Mouse (Mus musculus) liver, embryonic 13.5 days (tissue): ENCODE measurements around the gene Tcta. TPM values are rescaled to one million over a fixed set of nuclear protein-coding genes. Genes with fewer than 3 reads are reported as not detected.
A peak's percentile ranks its signal among the peaks of the same experiment; 100 is the strongest.

Experiments used
- ATAC-seq: fragments of 200-750 bp; cut with Nextera tagmentation; 2 replicates; pipeline ENCODE4 v1.8.0; 2017; ENCODE audit warnings: low read depth, mild to moderate bottlenecking, moderate number of reproducible peaks, moderate library complexity
- DNase-seq: peaks from one replicate; pipeline ENCODE4 v3.0.0; 2022
- H3K27ac ChIP-seq: fragments of 300-500 bp; sonication (generic); 2 replicates; pipeline ENCODE4 v1.5.1; 2015; ENCODE audit warnings: moderate library complexity, mild to moderate bottlenecking, inconsistent platforms
- H3K27me3 ChIP-seq: fragments of 300-500 bp; sonication (generic); 2 replicates; pipeline ENCODE4 v1.6.1; 2015; ENCODE audit warnings: mild to moderate bottlenecking, inconsistent platforms
- H3K36me3 ChIP-seq: fragments of 300-500 bp; sonication (generic); 2 replicates; pipeline ENCODE4 v1.6.1; 2015; ENCODE audit warnings: mild to moderate bottlenecking, inconsistent platforms
- H3K4me1 ChIP-seq: fragments of 300-500 bp; sonication (generic); replicated peaks from 2 replicates; pipeline ENCODE4 v1.6.1; 2015; ENCODE audit warnings: inconsistent platforms
- H3K4me2 ChIP-seq: fragments of 300-500 bp; sonication (generic); 2 replicates; pipeline ENCODE4 v1.6.1; 2015; ENCODE audit warnings: inconsistent platforms, mild to moderate bottlenecking, moderate library complexity
- H3K4me3 ChIP-seq: fragments of 300-500 bp; sonication (generic); replicated peaks from 2 replicates; pipeline ENCODE4 v1.5.1; 2015; ENCODE audit warnings: mild to moderate bottlenecking, inconsistent platforms
- H3K9ac ChIP-seq: fragments of 300-500 bp; sonication (generic); 2 replicates; pipeline ENCODE4 v1.6.1; 2015; ENCODE audit warnings: mild to moderate bottlenecking, inconsistent platforms
- H3K9me3 ChIP-seq: fragments of 300-500 bp; sonication (generic); replicated peaks from 2 replicates; pipeline ENCODE4 v1.6.1; 2016; ENCODE audit warnings: inconsistent platforms
- WGBS: fragments of 180-500 bp; shearing (Covaris S2); methylation state at CpG from one replicate; pipeline ENCODE4 v1.1.7; 2015; ENCODE audit not compliant: insufficient replicate concordance; 5-methylcytosine and 5-hydroxymethylcytosine counted together
- polyA plus RNA-seq: library from polyadenylated mRNA; unstranded; fragments of >200 nt; fragmentation: Nextera tagmentation; extraction: Ambion mirVana; gene quantifications from 2 replicates; pipeline ENCODE4 v1.2.1, GENCODE M21; 2015

Tcta gene
- polyA plus RNA-seq = 12.7 TPM in 2 replicates

DNA sequence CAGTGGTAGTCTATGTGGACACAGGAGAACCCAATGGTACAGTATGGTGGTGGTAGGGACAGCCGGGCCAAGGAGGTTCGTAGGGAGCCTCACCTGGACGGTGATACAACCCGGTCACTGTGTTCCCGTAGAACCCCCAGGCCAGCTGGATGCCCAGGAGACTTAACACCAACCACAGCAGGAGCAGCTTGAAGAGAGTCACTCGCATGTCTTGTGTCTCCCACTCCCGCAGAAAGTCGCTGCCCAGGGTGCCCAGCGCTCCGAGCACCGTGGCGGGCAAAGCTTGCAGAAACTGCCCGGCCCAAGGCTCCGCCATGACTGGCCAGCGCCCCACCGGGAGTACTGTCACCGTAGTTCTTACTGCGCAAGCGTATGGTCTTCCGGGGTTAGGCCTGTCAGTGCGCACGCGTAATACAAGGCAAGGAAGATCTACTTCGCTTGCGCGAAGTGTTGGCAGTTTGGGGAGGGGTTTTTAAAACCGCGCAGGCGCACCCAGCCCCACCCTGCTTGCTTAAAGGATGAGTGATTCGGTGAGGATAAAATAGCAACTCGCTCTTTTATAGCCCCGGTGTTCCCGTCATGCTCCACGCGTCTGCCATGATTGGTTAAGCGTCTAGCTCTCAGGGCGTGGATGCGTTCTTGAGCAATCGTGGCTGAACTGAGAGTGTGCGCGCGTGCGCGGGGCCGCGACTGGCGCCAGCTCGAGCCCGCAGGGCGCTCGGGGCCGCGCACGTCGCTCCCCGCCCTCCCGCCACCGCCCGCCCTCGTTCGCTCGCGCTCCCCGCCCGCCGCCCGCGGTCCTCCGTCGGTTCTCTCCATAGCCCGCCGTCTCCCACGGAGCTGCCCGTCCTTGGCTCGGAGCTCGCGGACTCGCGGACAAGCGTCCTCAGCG lies at the start of gene Tcta, which contains the start of gene Rhoa:
Gene Tcta (minus strand): TSS at position 532 of the 892 bp plus-strand sequence.
Gene Rhoa (plus strand): TSS at position 501 of the 892 bp plus-strand sequence.
- H3K4me1 ChIP-seq = peaks cover 58% of the 10 kb centered on the region
- H3K4me3 ChIP-seq = peak within 1 kb of the TSS; percentile 96
- no peaks in the 10 kb centered on the region for H3K9me3 ChIP-seq
- H3K27ac ChIP-seq = peak within 1 kb of the TSS; percentile 100
- WGBS = under 1% methylated on average over 81 of the region's 81 CpGs
- peaks cover 23% of the 10 kb centered on the region for H3K36me3 ChIP-seq
- peak within 1 kb of the TSS; percentile 99 for H3K9ac ChIP-seq
- H3K4me2 ChIP-seq = peak within 1 kb of the TSS; percentile 92
- no peaks in the 10 kb centered on the region for H3K27me3 ChIP-seq
- peak; percentile 88 for ATAC-seq
- DNase-seq = peak; percentile 98

DNA sequence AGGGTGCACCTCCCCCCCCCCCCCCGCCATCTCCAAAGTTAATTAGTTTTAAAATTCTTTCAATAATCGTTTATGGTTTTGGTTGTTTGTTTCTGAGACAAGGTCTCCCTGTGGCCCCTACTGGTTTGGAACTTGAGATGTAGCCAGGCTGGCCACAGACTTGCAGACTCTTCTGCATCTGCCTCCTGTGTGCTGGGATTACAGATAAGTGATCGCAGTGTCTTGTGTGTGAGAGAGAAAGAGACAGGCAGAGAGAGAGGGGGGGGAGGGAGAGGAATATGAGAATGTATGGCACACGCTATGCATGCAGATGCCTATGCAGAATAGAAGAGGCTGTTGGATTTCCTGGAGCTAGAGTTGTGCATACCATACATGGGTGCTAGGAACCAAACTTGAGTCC lies 43.8 kb upstream of the Tcta start:
- no peaks in the 10 kb centered on the region for H3K27me3 ChIP-seq
- WGBS = 39% methylated on average over 4 of the region's 4 CpGs
- peaks cover 49% of the 10 kb centered on the region for H3K36me3 ChIP-seq
- ATAC-seq = 0 out of 2 replicates have a peak, but pooled peaks have one; percentile 18
- no peaks in the 10 kb centered on the region for H3K9me3 ChIP-seq
- peak overlapping the region; percentile 99 for H3K27ac ChIP-seq
- peak overlapping the region; percentile 91 for H3K9ac ChIP-seq
- peak overlapping the region; percentile 85 for H3K4me2 ChIP-seq
- peaks cover 46% of the 10 kb centered on the region for H3K4me1 ChIP-seq
- peak overlapping the region; percentile 90 for H3K4me3 ChIP-seq
- peak; percentile 26 for DNase-seq

DNA sequence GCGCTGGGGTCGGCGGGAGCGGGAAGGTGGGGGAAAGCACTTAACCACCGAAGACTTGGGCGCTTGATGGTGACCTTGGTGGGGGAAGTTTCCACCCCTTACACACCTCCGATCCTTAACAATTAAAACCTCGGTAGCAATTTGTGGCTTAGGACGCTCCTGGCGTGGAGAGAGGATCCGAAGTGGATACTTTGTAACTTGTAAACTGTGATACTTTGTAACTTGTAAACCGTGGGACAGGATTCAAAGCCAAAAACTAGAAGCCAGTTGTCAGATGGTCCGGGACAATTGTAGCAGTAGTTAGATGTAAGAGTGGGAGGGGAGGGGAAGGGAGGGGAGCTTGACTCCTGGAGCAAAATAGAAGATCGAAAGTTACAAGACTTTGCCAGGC lies 42.3 kb upstream of the Tcta start:
- ATAC-seq = no peak
- Histone ChIP-seq H3K9me3 (no peaks in the 10 kb centered on the region), H3K27me3 (no peaks in the 10 kb centered on the region), H3K4me3 (peak overlapping the region; percentile 90), H3K27ac (peak overlapping the region; percentile 99), H3K36me3 (peaks cover 35% of the 10 kb centered on the region), H3K4me2 (peak overlapping the region; percentile 85), H3K4me1 (peaks cover 60% of the 10 kb centered on the region), H3K9ac (peak overlapping the region; percentile 91)
- DNase-seq = no peak
- WGBS = 2% methylated on average over 14 of the region's 14 CpGs

DNA sequence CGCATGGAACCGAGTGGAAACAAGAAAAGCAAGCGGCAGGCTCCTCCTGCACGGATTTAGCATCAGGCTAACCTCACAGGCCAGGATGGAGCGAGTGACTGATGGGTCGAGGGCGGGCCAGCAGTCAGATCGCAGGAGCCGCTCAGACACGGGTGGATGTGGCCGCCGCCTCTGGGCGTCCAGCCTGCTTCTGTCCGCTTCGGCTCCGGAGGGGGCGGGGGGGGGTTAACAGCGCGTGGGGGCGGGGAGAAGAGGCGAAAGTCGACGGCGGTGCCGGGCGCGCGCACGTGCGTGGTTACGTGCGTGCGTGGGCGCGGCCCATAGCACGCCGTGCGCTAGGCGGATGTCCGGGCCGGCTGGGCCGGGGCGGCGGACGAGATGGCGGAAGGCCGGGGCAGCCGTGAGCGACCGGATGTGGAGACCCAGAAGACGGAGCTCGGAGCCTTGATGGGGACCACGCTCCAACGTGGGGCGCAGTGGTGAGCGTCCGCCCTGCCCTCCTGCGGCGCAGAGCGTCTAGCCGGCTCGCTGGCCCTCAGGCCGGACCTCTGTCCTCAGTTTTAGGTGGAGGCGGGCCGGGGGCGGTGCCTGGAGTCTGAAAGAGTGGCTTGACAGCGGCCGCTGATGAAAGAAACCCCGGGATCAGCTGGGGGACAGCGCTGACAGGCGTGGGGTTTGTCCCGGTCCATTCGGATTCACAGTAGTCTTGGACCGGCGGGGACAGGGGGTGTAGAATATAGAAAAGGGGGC lies 41.8 kb upstream of the Tcta start, which contains the start of gene Usp4:
Gene Usp4 (plus strand): TSS at position 314 of the 750 bp plus-strand sequence.
- Histone ChIP-seq H3K27ac (peak within 1 kb of the TSS; percentile 99), H3K36me3 (peaks cover 29% of the 10 kb centered on the region), H3K27me3 (no peaks in the 10 kb centered on the region), H3K9ac (peak within 1 kb of the TSS; percentile 91), H3K4me2 (peak within 1 kb of the TSS; percentile 85), H3K4me1 (peaks cover 66% of the 10 kb centered on the region), H3K4me3 (peak within 1 kb of the TSS; percentile 90), H3K9me3 (no peaks in the 10 kb centered on the region)
- DNase-seq (peak; percentile 80), ATAC-seq (peak; percentile 88)
- under 1% methylated on average over 75 of the region's 75 CpGs for WGBS

DNA sequence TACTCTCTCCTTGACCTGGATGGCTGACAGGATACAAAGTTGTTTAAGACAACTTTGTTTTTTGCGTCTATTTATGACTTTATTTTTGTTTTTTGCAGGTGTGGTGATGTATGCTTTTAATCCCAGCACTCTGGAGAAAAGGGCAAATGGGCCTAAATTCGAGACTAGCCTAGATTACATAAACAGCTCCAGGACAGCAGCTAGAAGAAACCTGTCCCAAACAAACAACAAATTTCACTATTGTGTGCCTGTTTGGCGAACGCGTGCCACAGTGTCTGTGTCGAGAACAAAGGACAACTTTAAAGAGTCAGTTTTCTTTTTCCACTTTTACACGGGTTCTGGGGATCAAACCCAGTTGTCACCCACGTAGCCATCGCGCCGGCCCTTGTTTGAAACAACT lies 41.1 kb upstream of the Tcta start:
- peaks cover 73% of the 10 kb centered on the region for H3K4me1 ChIP-seq
- H3K27ac ChIP-seq = peak overlapping the region; percentile 99
- H3K4me2 ChIP-seq = peak overlapping the region; percentile 85
- DNase-seq = no peak
- 4% methylated on average over 11 of the region's 11 CpGs for WGBS
- H3K9me3 ChIP-seq = no peaks in the 10 kb centered on the region
- H3K9ac ChIP-seq = peak overlapping the region; percentile 91
- H3K27me3 ChIP-seq = no peaks in the 10 kb centered on the region
- ATAC-seq = no peak
- H3K4me3 ChIP-seq = peak overlapping the region; percentile 90
- peaks cover 22% of the 10 kb centered on the region for H3K36me3 ChIP-seq

DNA sequence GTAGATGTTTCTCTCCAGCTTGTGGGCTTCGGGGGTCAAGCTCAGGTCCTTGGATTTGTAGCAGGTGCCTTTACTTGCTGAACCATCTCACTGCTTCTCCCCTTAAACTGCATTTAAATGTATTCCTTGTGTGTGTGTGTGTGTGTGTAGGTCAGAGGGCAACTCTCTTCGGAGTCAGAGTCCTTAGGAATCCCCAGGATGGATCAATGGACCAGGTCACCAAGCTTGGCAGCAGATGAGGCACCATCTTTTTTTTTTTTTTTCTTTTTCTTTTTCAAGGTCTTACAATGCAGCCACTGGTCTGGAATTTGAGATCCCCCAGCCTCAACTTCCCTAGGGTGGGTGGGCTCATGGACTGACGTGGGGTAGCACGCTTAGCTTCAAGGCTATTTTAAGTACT lies 38.5 kb upstream of the Tcta start:
- Histone ChIP-seq H3K9ac (peak overlapping the region; percentile 80), H3K4me1 (peaks cover 79% of the 10 kb centered on the region), H3K9me3 (no peaks in the 10 kb centered on the region), H3K4me3 (no peak overlapping the region), H3K4me2 (peak overlapping the region; percentile 76; the same call in 1 of the 2 replicates), H3K36me3 (peaks cover 21% of the 10 kb centered on the region), H3K27ac (peak overlapping the region; percentile 100), H3K27me3 (no peaks in the 10 kb centered on the region)
- DNase-seq = no peak
- ATAC-seq = no peak
- WGBS = 69% methylated on average over 4 of the region's 4 CpGs

DNA sequence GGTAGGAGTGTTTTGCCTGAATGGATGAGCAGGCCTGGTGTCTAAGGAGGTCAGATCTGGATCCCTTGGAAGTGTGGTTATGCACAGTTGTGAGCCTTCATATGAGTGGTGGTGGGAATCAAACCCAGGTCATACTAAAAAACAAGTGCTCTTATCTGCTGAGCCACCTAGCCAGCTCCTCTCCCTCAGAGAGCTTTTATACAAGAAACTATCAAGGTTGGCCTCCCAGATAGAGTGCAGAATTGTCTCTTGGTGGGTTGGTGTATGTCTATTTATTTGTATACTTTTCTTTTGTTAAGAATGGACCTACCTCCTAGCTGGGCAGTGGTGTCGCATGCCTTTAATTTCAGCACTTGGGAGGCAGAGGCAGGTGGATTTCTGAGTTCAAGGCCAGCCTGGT lies 37.9 kb upstream of the Tcta start:
- ATAC-seq (no peak), DNase-seq (peak; percentile 48)
- Histone ChIP-seq H3K4me3 (no peak overlapping the region), H3K27me3 (no peaks in the 10 kb centered on the region), H3K4me1 (peaks cover 73% of the 10 kb centered on the region), H3K27ac (peak overlapping the region; percentile 100), H3K9me3 (no peaks in the 10 kb centered on the region), H3K4me2 (peak overlapping the region; percentile 76), H3K36me3 (peaks cover 24% of the 10 kb centered on the region), H3K9ac (peak overlapping the region; percentile 80)
- 42% methylated on average over 1 of the region's 1 CpGs for WGBS

DNA sequence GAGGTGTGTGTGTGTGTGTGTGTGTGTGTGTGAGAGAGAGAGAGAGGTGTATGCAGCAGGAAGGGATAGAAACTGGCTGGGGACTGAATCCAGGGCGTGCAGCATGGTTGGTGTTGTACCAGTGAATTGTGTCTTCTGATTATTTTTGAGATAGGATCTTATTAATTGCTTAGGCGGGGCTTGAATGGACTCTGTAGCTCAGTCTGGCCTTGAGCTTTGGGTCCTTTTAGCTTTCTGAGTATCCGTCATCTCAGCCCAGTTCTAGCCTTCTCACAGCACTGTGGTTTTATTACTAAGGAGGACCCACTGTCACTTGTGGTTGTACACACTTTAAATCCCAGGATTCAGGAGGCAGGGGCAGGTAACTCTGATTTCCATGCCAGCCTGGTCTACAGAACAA lies 37.4 kb upstream of the Tcta start:
- Histone ChIP-seq H3K4me2 (peak overlapping the region; percentile 76), H3K36me3 (peaks cover 26% of the 10 kb centered on the region), H3K4me1 (peaks cover 73% of the 10 kb centered on the region), H3K27me3 (no peaks in the 10 kb centered on the region), H3K9ac (peak overlapping the region; percentile 80), H3K27ac (peak overlapping the region; percentile 100), H3K9me3 (no peaks in the 10 kb centered on the region), H3K4me3 (no peak overlapping the region)
- ATAC-seq (no peak), DNase-seq (no peak)
- WGBS = 42% methylated on average over 3 of the region's 3 CpGs

DNA sequence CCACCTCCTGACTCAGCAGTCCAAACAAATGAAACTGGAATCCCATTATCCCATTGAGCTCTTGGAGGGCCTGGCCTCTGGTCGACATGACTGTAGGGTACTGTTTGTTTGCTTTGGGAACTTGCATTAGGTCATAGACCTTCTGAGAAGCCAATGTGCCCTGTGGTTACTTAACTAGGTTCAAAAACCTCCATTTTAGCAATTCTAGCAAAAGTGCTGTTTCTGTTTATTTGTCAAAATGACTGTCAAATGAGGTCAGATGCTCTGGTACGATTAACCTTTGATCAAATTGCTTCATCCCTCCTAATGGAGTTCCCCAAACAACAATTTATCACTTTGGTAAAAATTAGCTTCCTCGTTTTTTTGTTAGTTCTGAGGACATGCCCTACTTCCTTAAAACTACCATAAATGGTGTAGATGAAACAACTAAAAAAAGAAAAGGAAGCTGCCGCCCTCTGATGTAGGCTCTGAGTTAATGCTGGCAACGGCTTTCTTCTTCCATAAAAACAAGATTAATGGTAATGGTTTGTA lies 36.4 kb upstream of the Tcta start:
- H3K9ac ChIP-seq = peak overlapping the region; percentile 80
- peaks cover 34% of the 10 kb centered on the region for H3K36me3 ChIP-seq
- peaks cover 81% of the 10 kb centered on the region for H3K4me1 ChIP-seq
- peak overlapping the region; percentile 100 for H3K27ac ChIP-seq
- peak overlapping the region; percentile 92 for H3K4me3 ChIP-seq
- DNase-seq = no peak
- H3K4me2 ChIP-seq = peak overlapping the region; percentile 76
- 11% methylated on average over 5 of the region's 5 CpGs for WGBS
- ATAC-seq = no peak
- no peaks in the 10 kb centered on the region for H3K9me3 ChIP-seq
- H3K27me3 ChIP-seq = no peaks in the 10 kb centered on the region

DNA sequence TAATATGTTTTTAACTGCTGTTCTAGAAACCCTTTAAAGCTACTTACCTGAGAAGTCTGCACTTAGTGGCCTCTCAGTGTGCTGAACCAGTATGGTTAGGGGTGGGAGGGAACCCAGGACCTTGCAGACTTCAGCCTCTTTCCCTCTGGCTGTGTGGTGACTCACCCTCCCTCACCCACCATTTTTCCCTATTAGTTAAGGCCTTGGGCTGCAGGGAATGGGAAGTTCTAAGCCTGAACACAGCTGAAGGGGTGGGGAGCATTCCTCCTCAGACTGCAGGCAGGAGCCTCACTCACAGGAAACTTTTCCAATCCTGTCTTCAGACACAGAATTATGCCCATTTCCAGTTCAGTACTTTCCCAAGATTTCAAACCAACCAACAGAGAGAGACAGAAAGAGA lies 35.8 kb upstream of the Tcta start:
- ATAC-seq (no peak), DNase-seq (no peak)
- peak overlapping the region; percentile 76 for H3K4me2 ChIP-seq
- peak overlapping the region; percentile 92 for H3K4me3 ChIP-seq
- no peaks in the 10 kb centered on the region for H3K27me3 ChIP-seq
- H3K9ac ChIP-seq = peak overlapping the region; percentile 80
- H3K27ac ChIP-seq = peak overlapping the region; percentile 100
- peaks cover 78% of the 10 kb centered on the region for H3K4me1 ChIP-seq
- peaks cover 34% of the 10 kb centered on the region for H3K36me3 ChIP-seq
- no peaks in the 10 kb centered on the region for H3K9me3 ChIP-seq

DNA sequence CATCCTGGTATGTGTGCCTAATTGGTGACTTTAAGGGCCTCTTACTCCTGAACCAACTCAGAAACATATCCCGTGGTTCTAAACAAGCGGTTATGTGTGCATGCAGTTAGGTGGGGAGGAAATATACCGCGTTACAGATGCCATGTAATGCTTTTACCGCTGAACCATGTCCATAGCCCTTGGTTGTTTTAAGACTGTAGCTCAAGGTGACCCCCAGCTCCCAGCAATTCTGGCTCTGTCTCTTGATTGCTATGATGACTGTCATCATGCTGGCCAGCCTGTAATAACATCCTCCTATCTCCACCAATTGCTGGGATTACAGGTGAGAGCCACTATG lies 35.1 kb upstream of the Tcta start:
- peaks cover 73% of the 10 kb centered on the region for H3K4me1 ChIP-seq
- no peaks in the 10 kb centered on the region for H3K9me3 ChIP-seq
- peak overlapping the region; percentile 80 for H3K9ac ChIP-seq
- 39% methylated on average over 5 of the region's 5 CpGs for WGBS
- H3K27ac ChIP-seq = peak overlapping the region; percentile 100
- H3K27me3 ChIP-seq = no peaks in the 10 kb centered on the region
- H3K4me2 ChIP-seq = peak overlapping the region; percentile 76
- DNase-seq (no peak), ATAC-seq (no peak)
- H3K4me3 ChIP-seq = peak overlapping the region; percentile 92
- H3K36me3 ChIP-seq = peaks cover 37% of the 10 kb centered on the region
